Mouse (Mus musculus): ENCODE data around the gene Elane. TPM values are rescaled to one million over a fixed set of nuclear protein-coding genes. Genes with fewer than 3 reads are reported as not detected.

The Elane gene
- polyA plus RNA-seq, 1 experiment from 2014 or later = not detected

DNA sequence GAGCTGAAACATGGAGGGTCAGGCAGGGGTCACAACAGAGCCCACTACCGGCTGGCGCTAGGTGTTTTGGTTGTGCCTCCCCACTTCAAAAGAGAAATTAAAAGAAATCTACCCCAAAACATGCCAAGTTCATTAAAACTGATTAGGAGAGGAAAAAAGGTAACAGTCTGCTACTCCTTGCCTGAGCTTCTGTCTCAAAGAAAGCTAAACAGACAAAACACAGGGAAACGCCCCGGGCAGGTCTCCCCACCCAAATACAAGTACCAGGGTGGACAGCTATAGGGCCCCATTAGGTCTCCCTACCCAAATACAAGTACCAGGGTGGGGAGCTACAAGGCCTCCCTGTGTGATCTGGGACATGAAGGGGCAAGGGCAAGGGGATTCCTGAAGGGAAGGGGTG lies 24.5 kb downstream of the Elane start, which contains the start of gene Gm26602:
Gene Gm26602, plus strand, starts transcription at position 301 of the 400 bp plus-strand sequence.
- 96% methylated on average over 4 of the region's 4 CpGs for WGBS
- no peak within 1 kb of the TSS for H3K9ac ChIP-seq
- no peak within 1 kb of the TSS for H3K4me3 ChIP-seq
- ATAC-seq (ENCODE audit: low FRiP score) = no peak
- H3K4me1 ChIP-seq = peaks cover 26% of the 10 kb centered on the region
- H3K36me3 ChIP-seq = peaks cover 44% of the 10 kb centered on the region
- no peaks in the 10 kb centered on the region for H3K9me3 ChIP-seq (replicated peaks)
- no peaks in the 10 kb centered on the region for H3K27me3 ChIP-seq
- no peak within 1 kb of the TSS for H3K4me2 ChIP-seq (replicated peaks)
- peak within 1 kb of the TSS; percentile 77; the same call in 1 of the 2 replicates for H3K27ac ChIP-seq

DNA sequence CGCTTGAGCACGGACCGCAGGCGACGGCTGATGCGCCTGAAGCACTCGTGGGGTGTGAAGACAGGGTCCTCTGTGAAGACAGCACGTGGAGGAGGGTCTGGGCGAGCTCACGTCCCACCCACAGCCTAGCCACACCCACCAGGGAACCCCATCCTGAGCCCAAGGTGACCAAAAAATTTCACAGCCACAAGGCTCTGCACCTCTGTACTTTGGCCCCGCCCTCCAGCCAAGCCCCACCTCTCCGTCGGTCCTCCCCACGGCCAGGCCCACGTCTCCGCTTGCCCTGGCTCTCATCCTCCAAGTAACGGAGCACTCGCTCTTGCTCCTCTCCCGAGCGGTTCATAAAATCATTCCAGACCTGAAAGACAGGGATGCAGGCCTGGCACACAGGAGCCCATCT lies 26.4 kb downstream of the Elane start:
- Histone ChIP-seq H3K9me3 (replicated peaks) (no peaks in the 10 kb centered on the region), H3K4me2 (replicated peaks) (no peak overlapping the region), H3K4me1 (peaks cover 37% of the 10 kb centered on the region), H3K27ac (no peak overlapping the region), H3K36me3 (peaks cover 27% of the 10 kb centered on the region), H3K4me3 (no peak overlapping the region), H3K9ac (no peak overlapping the region), H3K27me3 (peaks cover 4% of the 10 kb centered on the region)
- no peak for ATAC-seq (ENCODE audit: low FRiP score)
- 69% methylated on average over 20 of the region's 20 CpGs for WGBS

DNA sequence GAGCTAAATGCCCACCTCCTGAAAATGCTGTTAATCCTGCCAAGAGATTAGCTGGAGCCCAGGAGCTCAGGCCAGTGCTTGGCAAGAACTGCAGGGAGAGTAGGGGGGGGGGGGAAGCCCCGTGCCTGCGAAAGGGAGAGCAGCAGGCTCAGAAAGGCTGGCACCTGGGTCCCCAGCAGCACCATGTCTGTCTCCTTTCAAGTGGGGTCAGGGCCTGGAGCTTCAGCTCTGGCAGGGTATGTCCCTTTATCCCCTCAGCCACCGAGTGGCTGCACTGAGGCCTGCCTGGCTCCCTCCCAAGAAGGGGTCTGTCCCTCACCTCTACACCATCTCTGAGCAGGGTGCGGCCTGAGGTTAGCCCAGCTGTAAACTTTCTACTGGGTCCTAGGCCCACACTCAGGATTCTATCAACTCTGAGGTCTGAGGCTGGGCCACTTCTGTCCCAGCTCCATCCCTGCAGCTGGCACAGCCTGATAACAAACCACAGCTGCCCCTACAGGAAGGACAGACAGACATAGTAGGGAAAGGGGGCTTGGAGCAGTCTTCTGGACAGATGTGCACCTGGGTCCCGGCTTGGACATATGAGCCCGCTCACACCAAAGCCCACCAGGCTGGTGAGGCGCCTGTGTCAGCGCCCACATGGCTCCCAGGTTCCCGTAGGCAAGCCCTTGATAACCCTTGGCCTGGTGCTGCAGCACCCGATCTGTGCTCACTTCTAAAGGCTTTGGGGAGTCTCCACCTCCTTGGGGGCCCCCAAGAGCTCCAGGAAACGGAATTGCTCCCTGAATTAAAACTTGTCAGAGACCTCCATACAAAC lies 28.3 kb downstream of the Elane start:
- no peak overlapping the region for H3K27ac ChIP-seq
- H3K9ac ChIP-seq = peak overlapping the region; percentile 45; the same call in 1 of the 2 replicates
- H3K4me2 ChIP-seq (replicated peaks) = peak overlapping the region; percentile 98; the same call in 1 of the 2 replicates
- peaks cover 43% of the 10 kb centered on the region for H3K4me1 ChIP-seq
- peaks cover 27% of the 10 kb centered on the region for H3K36me3 ChIP-seq
- ATAC-seq (ENCODE audit: low FRiP score) = no peak
- WGBS = 69% methylated on average over 11 of the region's 11 CpGs
- peaks cover 23% of the 10 kb centered on the region for H3K27me3 ChIP-seq
- H3K4me3 ChIP-seq = no peak overlapping the region
- no peaks in the 10 kb centered on the region; the same call in 1 of the 2 replicates for H3K9me3 ChIP-seq (replicated peaks)

DNA sequence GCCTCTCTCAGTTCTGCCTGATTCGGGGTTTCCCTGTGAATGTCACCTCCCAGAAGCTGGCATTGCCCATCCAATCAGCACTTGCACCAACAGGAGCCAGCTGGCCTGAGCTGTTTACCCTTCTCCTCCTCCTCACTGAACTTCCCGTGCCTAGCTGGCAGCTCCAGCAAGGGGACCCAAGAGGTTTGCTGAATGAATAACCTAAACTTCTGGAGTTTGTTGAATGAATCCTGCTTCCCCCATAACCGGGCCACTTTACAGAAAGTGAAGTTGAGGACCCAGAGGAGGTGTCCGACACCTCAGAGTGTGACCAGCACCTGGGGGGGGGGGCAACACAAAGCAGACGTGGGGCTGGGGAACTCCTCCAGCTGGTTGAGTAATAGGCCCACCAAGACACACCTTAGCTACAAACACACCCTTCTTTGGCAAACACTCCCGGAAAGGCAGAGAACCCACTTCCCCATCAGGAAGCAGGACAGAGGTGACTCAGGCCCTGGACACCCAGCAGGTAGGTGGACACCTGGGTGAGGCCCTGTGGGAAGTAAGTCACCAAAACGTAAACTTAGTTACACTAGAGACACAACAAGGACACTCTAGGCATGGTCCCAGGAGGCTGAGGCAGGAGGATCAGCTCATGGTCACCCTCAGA lies 29.0 kb downstream of the Elane start:
- peaks cover 47% of the 10 kb centered on the region for H3K4me1 ChIP-seq

DNA sequence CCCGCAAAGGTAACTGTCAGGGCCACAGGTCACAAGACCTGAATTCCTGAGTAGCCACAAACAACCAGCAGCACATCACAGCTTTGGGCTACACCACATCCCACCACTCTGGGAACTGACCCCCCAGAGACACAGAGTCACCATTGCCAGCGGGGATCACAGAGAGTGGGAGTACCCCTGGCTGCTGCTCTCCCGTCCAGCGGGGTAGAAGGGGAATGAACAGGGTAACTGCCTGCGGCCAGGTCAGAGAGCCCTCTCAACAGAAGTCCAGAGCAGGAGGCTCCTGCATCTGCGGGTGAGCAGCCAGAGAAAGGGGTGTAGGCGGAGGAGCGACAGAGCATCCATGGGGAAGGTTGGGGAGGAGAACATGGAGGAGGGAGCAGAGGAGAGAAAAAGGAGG lies 30.0 kb downstream of the Elane start:
- Histone ChIP-seq H3K4me1 (peaks cover 57% of the 10 kb centered on the region), H3K9me3 (replicated peaks) (no peaks in the 10 kb centered on the region; the same call in 1 of the 2 replicates), H3K36me3 (peaks cover 19% of the 10 kb centered on the region), H3K27me3 (peaks cover 40% of the 10 kb centered on the region), H3K9ac (peak overlapping the region; percentile 97), H3K27ac (peak overlapping the region; percentile 79; the same call in 1 of the 2 replicates), H3K4me3 (peak overlapping the region; percentile 75), H3K4me2 (replicated peaks) (peak overlapping the region; percentile 98)
- WGBS = 14% methylated on average over 7 of the region's 8 CpGs
- no peak for ATAC-seq (ENCODE audit: low FRiP score)

More for the DNA sequence above, 29.0 kb downstream of the Elane start:
- WGBS = 82% methylated on average over 7 of the region's 7 CpGs
- Histone ChIP-seq H3K4me3 (no peak overlapping the region), H3K27me3 (peaks cover 30% of the 10 kb centered on the region), H3K27ac (no peak overlapping the region), H3K36me3 (peaks cover 27% of the 10 kb centered on the region), H3K4me2 (replicated peaks) (peak overlapping the region; percentile 98), H3K9me3 (replicated peaks) (no peaks in the 10 kb centered on the region; the same call in 1 of the 2 replicates), H3K9ac (peak overlapping the region; percentile 45; the same call in 1 of the 2 replicates)
- no peak for ATAC-seq (ENCODE audit: low FRiP score)

DNA sequence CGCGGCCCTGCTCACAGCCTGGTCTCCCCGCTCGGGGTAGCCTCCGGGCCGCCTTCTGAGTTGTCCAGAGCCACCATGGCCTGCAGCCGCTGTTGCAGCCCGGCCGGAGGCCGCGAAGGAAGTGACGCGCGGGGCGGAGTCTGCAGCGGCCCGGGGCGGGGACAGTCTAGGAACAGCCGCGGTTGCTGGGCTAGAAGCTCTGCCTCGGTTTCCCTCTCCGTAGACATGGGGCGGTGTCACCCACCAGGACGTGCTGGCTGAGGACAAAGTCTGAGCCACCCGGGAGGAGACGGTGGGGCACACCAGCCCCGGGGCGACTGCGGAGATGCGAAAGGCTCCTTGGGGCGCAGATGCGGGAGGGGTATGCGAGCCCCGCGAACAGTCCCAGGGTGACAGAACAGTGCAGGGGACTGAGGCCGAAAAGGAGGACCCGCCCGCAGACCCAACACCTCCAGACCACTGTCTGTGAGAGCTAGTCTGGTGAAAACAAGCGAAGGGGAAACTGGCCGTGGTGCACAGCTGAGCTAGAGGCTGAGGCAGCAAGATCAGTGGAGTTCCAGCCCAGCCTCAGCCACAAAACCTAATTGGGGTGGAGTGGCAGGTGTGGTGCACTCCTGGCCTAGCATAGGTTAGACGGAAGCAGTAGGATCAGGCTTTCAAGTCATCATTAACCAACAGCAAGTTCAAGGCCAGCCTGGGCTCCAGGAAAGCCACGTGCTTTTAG lies 30.9 kb downstream of the Elane start, which contains the start of gene Kiss1r:
Gene Kiss1r, plus strand, starts transcription at position 164 of the 724 bp plus-strand sequence.
- Histone ChIP-seq H3K27me3 (peaks cover 49% of the 10 kb centered on the region), H3K27ac (peak within 1 kb of the TSS; percentile 79), H3K9ac (peak within 1 kb of the TSS; percentile 97), H3K36me3 (peaks cover 12% of the 10 kb centered on the region), H3K4me1 (peaks cover 64% of the 10 kb centered on the region), H3K4me2 (replicated peaks) (peak within 1 kb of the TSS; percentile 98), H3K4me3 (peak within 1 kb of the TSS; percentile 75), H3K9me3 (replicated peaks) (no peaks in the 10 kb centered on the region; the same call in 1 of the 2 replicates)
- WGBS = 2% methylated on average over 42 of the region's 42 CpGs
- peak; percentile 83 for ATAC-seq (ENCODE audit: low FRiP score)

DNA sequence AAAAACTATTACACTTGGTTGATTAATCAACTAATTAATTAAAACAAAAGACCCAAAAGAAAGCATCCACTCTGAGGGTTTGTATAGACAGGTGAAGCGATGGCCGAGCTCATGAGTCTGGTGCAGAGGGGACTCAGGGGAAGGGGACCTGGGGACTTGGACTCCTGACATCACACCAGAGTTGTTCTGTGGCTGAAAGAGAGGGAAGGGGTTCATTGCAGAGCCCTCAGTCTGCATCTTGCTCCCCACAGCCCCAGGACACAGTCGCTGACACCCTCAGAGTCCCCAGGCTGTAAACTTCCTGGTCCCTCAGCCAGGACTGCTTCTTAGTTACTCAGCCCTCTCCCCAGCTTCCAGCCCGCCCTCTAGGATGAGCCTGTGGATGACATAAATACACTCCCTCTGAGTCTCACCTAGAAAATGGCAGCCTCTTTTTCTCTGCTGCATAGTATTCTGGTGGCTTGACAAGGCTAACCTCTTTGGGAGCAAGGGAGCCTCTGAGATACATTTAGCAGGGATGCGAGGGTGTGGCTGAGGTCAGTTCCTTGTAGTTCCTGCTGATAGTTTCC lies 31.6 kb downstream of the Elane start:
- ATAC-seq (ENCODE audit: low FRiP score) = no peak
- Histone ChIP-seq H3K4me3 (peak overlapping the region; percentile 75), H3K4me1 (peaks cover 64% of the 10 kb centered on the region), H3K27me3 (peaks cover 56% of the 10 kb centered on the region), H3K27ac (no peak overlapping the region), H3K9ac (peak overlapping the region; percentile 97; the same call in 1 of the 2 replicates), H3K9me3 (replicated peaks) (no peaks in the 10 kb centered on the region; the same call in 1 of the 2 replicates), H3K36me3 (peaks cover 5% of the 10 kb centered on the region; the same call in 1 of the 2 replicates), H3K4me2 (replicated peaks) (peak overlapping the region; percentile 98)
- WGBS = 69% methylated on average over 5 of the region's 5 CpGs

DNA sequence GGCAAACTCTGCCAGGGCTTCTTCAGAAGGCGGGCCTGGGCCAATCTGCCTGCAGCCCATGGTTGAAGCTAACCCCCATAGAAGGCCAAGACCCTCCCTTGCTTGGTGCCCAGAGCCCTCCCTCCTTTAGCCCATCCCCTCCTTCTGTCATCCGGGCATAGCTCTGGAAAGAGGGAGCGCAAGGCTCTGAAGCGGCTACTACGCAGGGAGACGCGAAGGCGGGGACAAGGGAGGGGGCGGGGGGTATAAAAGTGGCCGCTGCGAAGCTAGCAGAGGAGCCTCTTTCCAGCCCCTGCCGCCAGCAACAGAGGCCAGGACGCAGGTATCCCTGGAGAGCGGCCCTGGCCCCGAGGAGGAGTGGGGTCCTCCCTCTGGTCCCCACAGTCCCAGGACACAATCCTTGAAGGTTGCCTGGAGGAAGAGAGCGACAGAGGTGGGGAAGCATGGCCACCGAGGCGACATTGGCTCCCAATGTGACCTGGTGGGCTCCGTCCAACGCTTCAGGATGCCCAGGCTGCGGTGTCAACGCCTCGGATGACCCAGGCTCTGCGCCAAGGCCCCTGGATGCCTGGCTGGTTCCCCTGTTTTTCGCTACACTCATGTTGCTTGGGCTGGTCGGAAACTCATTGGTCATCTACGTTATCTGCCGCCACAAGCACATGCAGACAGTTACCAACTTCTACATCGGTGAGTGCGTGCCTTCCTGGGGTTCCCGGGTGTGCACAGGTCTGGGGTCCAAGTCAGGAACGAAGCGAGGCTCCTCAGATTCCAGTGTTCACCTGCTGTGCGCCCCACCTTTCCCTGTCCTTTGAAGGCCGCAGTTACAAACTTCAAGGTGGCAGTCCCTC lies 32.4 kb downstream of the Elane start:
- Histone ChIP-seq H3K4me2 (replicated peaks) (peak overlapping the region; percentile 16; the same call in 1 of the 2 replicates), H3K4me3 (peak overlapping the region; percentile 7; the same call in 1 of the 2 replicates), H3K36me3 (no peaks in the 10 kb centered on the region), H3K27me3 (peaks cover 64% of the 10 kb centered on the region), H3K4me1 (peaks cover 64% of the 10 kb centered on the region), H3K9me3 (replicated peaks) (no peaks in the 10 kb centered on the region; the same call in 1 of the 2 replicates), H3K9ac (0 out of 2 replicates have a peak overlapping the region, but pooled peaks have one; percentile 18), H3K27ac (no peak overlapping the region)
- no peak for ATAC-seq (ENCODE audit: low FRiP score)
- 5% methylated on average over 34 of the region's 35 CpGs for WGBS

DNA sequence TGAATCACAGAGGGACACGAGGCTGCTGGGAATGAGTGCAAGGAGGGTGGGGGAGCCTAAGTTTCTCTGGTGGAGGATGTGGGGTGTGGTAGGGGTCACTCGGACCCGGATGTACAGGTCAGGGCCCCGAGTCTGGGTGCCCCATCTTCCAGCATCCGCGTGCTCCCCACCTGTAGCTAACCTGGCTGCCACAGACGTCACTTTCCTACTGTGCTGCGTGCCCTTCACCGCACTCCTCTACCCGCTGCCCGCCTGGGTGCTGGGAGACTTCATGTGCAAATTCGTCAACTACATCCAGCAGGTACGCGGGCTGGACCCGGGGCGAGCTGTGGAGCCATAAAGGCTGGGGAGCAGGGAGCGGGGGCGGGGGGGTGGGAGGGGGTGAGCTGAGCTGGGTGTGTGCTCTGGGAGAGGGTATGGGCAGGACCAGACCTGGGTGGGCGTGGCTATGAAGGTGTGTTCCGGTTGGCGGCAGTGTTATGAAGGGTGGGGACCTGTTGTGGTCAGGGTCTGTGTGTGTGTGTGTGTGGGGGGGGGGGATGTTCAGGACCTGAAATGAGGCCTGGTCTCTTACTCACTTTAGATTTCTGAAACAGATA lies 33.3 kb downstream of the Elane start:
- 0 out of 2 replicates have a peak overlapping the region, but pooled peaks have one; percentile 15 for H3K4me2 ChIP-seq (replicated peaks)
- H3K36me3 ChIP-seq = no peaks in the 10 kb centered on the region
- H3K9ac ChIP-seq = peak overlapping the region; percentile 35; the same call in 1 of the 2 replicates
- H3K4me1 ChIP-seq = peaks cover 60% of the 10 kb centered on the region
- no peaks in the 10 kb centered on the region; the same call in 1 of the 2 replicates for H3K9me3 ChIP-seq (replicated peaks)
- 0 out of 2 replicates have a peak overlapping the region, but pooled peaks have one; percentile 2 for H3K4me3 ChIP-seq
- peaks cover 72% of the 10 kb centered on the region for H3K27me3 ChIP-seq
- WGBS = 5% methylated on average over 21 of the region's 21 CpGs
- ATAC-seq (ENCODE audit: low FRiP score) = no peak
- no peak overlapping the region for H3K27ac ChIP-seq

DNA sequence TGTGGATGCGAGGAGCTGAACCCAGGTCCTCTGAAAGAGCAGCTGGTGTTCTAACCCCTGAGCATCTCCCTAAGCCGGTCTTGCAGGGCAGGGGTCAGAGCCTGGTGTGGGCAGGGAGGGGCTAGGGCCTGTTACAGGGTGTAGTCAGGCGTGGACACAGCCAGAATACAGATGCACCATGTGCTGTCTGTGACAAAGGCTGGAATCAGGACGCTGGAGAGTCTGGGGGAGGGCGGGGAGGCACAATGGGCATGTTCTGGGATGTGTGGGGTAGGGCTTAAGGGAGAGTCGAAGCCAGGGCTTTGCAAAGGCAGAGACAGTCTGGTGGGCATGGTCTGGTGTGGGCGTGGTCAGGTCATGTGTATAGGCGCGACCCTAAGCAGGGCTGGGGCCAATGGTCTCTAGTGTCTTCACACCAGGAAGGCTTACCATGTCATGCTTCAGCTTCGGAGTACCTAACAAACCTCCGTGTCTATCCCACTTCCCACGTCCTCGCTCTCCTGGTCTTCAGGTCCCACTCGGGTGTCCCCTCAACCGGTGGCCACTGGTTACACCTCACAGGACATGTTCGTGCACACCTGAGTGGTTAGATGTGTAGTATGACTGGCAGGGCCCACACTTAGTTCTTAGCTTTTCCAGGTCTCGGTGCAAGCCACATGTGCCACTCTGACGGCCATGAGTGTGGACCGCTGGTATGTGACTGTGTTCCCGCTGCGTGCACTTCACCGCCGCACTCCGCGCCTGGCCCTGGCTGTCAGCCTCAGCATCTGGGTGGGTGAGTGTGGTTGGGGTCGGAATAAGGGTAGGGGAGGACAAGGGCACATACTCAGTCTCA lies 34.2 kb downstream of the Elane start:
- ATAC-seq (ENCODE audit: low FRiP score) = no peak
- H3K27ac ChIP-seq = no peak overlapping the region
- H3K36me3 ChIP-seq = no peaks in the 10 kb centered on the region
- peak overlapping the region; percentile 28 for H3K4me3 ChIP-seq
- peaks cover 51% of the 10 kb centered on the region for H3K4me1 ChIP-seq
- H3K27me3 ChIP-seq = peaks cover 72% of the 10 kb centered on the region
- H3K4me2 ChIP-seq (replicated peaks) = peak overlapping the region; percentile 46
- no peaks in the 10 kb centered on the region; the same call in 1 of the 2 replicates for H3K9me3 ChIP-seq (replicated peaks)
- 13% methylated on average over 26 of the region's 26 CpGs for WGBS
- H3K9ac ChIP-seq = peak overlapping the region; percentile 5; the same call in 1 of the 2 replicates

Data from hindbrain, embryonic 12.5 days (tissue).